8 mouse cellular contexts compared by ENCODE assay signal in genomic region chr7:67758858-67759628, GRCm38 (mm10). TPM values are rescaled to one million over a fixed set of nuclear protein-coding genes. Genes with fewer than 3 reads are reported as not detected.
DNase-seq lines count a peak whose midpoint lies in the region; ATAC-seq lines count a peak whose summit lies in the region.

No protein-coding gene starts in this region.

- ATAC-seq in heart, embryonic 11.5 days (replicated peaks; ENCODE audit: insufficient number of reproducible peaks, low FRiP score, low TSS enrichment), result peak; percentile 62
- ATAC-seq in kidney, embryonic 14.5 days (ENCODE audit: low FRiP score, low TSS enrichment), result peak; percentile 81
- ATAC-seq in limb, embryonic 13.5 days (ENCODE audit: low FRiP score, low read depth), result peak; percentile 71
- ATAC-seq in midbrain, embryonic 14.5 days (ENCODE audit: low FRiP score, low TSS enrichment), result peak; percentile 77

- no peaks in the 10 kb centered on the region; the same call in 1 of the 2 replicates for H3K4me1 ChIP-seq in heart, embryonic 11.5 days (ENCODE audit: control insufficient read depth, insufficient read depth, low read length)
- H3K4me1 ChIP-seq in kidney, embryonic 14.5 days (ENCODE audit: control insufficient read depth, insufficient read depth, low read length), result 0 out of 2 replicates have a peak, but pooled peaks cover 4% of the 10 kb centered on the region
- peaks cover 14% of the 10 kb centered on the region for H3K4me1 ChIP-seq in limb, embryonic 13.5 days
- H3K4me1 ChIP-seq in midbrain, embryonic 14.5 days (ENCODE audit: control insufficient read depth, insufficient read depth, low read length), result 0 out of 2 replicates have a peak, but pooled peaks cover 2% of the 10 kb centered on the region

- peaks cover 10% of the 10 kb centered on the region for H3K27me3 ChIP-seq in heart, embryonic 11.5 days (ENCODE audit: control insufficient read depth, insufficient read depth, low read length)
- H3K27me3 ChIP-seq in kidney, embryonic 14.5 days (ENCODE audit: control insufficient read depth, insufficient read depth, low read length), result peaks cover 14% of the 10 kb centered on the region
- H3K27me3 ChIP-seq in limb, embryonic 13.5 days, result peaks cover 44% of the 10 kb centered on the region
- peaks cover 10% of the 10 kb centered on the region; the same call in 1 of the 2 replicates for H3K27me3 ChIP-seq in midbrain, embryonic 14.5 days (ENCODE audit: control insufficient read depth, insufficient read depth, low read length)

- H3K4me2 ChIP-seq in heart, embryonic 11.5 days, result peak overlapping the region; percentile 100
- peak overlapping the region; percentile 97 for H3K4me2 ChIP-seq in kidney, embryonic 14.5 days (replicated peaks; ENCODE audit: low read depth, low read length)
- H3K4me2 ChIP-seq in limb, embryonic 13.5 days (replicated peaks), result peak overlapping the region; percentile 100
- peak overlapping the region; percentile 98 for H3K4me2 ChIP-seq in midbrain, embryonic 14.5 days (ENCODE audit: low read length)

- no peak overlapping the region for H3K27ac ChIP-seq in heart, embryonic 11.5 days (ENCODE audit: low read depth, low read length)
- H3K27ac ChIP-seq in kidney, embryonic 14.5 days (ENCODE audit: low read depth, low read length), result no peak overlapping the region
- H3K27ac ChIP-seq in limb, embryonic 13.5 days, result no peak overlapping the region
- H3K27ac ChIP-seq in midbrain, embryonic 14.5 days (replicated peaks; ENCODE audit: low read depth, low read length), result peak overlapping the region; percentile 75

- DNase-seq in heart, adult 11 months, result no peak
- peak; percentile 28 for DNase-seq in cerebellum, adult 9-10 months
- DNase-seq in frontal cortex, postnatal 36 days (ENCODE audit: low spot score in 2 of 2), result peak; percentile 79 to 80
- DNase-seq in midbrain, embryonic 14.5 days, result peak; percentile 84
- DNase-seq in telencephalon, adult 2 months (ENCODE audit: low read depth, low spot score), result peak; percentile 44

- H3K4me3 ChIP-seq in heart, embryonic 11.5 days (ENCODE audit: low read depth, low read length), result peak overlapping the region; percentile 63
- H3K4me3 ChIP-seq in kidney, embryonic 14.5 days (ENCODE audit: low read length), result peak overlapping the region; percentile 50
- H3K4me3 ChIP-seq in limb, embryonic 13.5 days, result peak overlapping the region; percentile 60
- peak overlapping the region; percentile 56 for H3K4me3 ChIP-seq in midbrain, embryonic 14.5 days (replicated peaks; ENCODE audit: low read depth, low read length)

- peak overlapping the region; percentile 69 for H3K9ac ChIP-seq in heart, embryonic 11.5 days (ENCODE audit: low read depth, low read length)
- peak overlapping the region; percentile 47 for H3K9ac ChIP-seq in kidney, embryonic 14.5 days (ENCODE audit: low read depth, low read length)
- H3K9ac ChIP-seq in limb, embryonic 13.5 days, result peak overlapping the region; percentile 68
- peak overlapping the region; percentile 60 for H3K9ac ChIP-seq in midbrain, embryonic 14.5 days (replicated peaks; ENCODE audit: low read length)

- no peaks in the 10 kb centered on the region for H3K9me3 ChIP-seq in heart, embryonic 11.5 days (replicated peaks; ENCODE audit: control insufficient read depth, low read length)
- H3K9me3 ChIP-seq in kidney, embryonic 14.5 days (ENCODE audit: control insufficient read depth, low read length), result no peaks in the 10 kb centered on the region
- no peaks in the 10 kb centered on the region for H3K9me3 ChIP-seq in limb, embryonic 13.5 days
- H3K9me3 ChIP-seq in midbrain, embryonic 14.5 days (ENCODE audit: control insufficient read depth, low read length), result no peaks in the 10 kb centered on the region

- no peaks in the 10 kb centered on the region for H3K36me3 ChIP-seq in heart, embryonic 11.5 days (ENCODE audit: control insufficient read depth, insufficient read depth, low read length)
- no peaks in the 10 kb centered on the region for H3K36me3 ChIP-seq in kidney, embryonic 14.5 days (ENCODE audit: control insufficient read depth, insufficient read depth, low read length)
- no peaks in the 10 kb centered on the region for H3K36me3 ChIP-seq in limb, embryonic 13.5 days
- no peaks in the 10 kb centered on the region for H3K36me3 ChIP-seq in midbrain, embryonic 14.5 days (ENCODE audit: control insufficient read depth, insufficient read depth, low read length)

- WGBS in heart, embryonic 11.5 days (ENCODE audit: insufficient replicate concordance), result under 1% methylated on average over 92 of the region's 92 CpGs
- WGBS in kidney, embryonic 14.5 days, result under 1% methylated on average over 80 of the region's 92 CpGs
- WGBS in limb, embryonic 13.5 days, result under 1% methylated on average over 92 of the region's 92 CpGs
- WGBS in midbrain, embryonic 14.5 days, result under 1% methylated on average over 87 of the region's 92 CpGs

RNA-seq across cellular contexts. Expression of gene Synm, which starts 0.5 kb away (rescaled TPM):
- polyA plus RNA-seq in heart, embryonic 11.5 days (2014; fragmentation: Nextera tagmentation; extraction: Ambion mirVana), result 3.4 and 5.9 TPM in 2 replicates
- 0.70 and 1.3 TPM in 2 replicates for polyA plus RNA-seq in kidney, embryonic 14.5 days (2014; fragmentation: Nextera tagmentation; extraction: Ambion mirVana)
- 0.93 and 0.98 TPM in 2 replicates for polyA plus RNA-seq in limb, embryonic 13.5 days (2015; fragmentation: Nextera tagmentation; extraction: Ambion mirVana)
- 2.0 and 2.4 TPM in 2 replicates for polyA plus RNA-seq in midbrain, embryonic 14.5 days (2014; fragmentation: Nextera tagmentation; extraction: Ambion mirVana)
